In genomic region chr13:49308206-49308605, GRCm38 (mm10) we compare ENCODE assay signal across 9 mouse cellular contexts. TPM values are rescaled to one million over a fixed set of nuclear protein-coding genes. Genes with fewer than 3 reads are reported as not detected.
DNase-seq lines count a peak whose midpoint lies in the region; ATAC-seq and TF ChIP-seq lines count a peak whose summit lies in the region.
"Had no signal": no experiment of that assay in that cellular context is flagged by ENCODE, and none has a peak within 500 bp of the region (broad histone marks: within the 10 kb centered on the region; RNA-seq: fewer than 3 reads in every experiment).

No protein-coding gene starts in this region.

- 29% methylated on average over 4 of the region's 4 CpGs for WGBS in macrophage (ENCODE audit: missing documents)
- WGBS in hindbrain, embryonic 12.5 days = 92% methylated on average over 4 of the region's 4 CpGs

- H3K9ac ChIP-seq in hindbrain, embryonic 12.5 days = no peak overlapping the region
- H3K9ac ChIP-seq: hindbrain, embryonic 15.5 days; lung, embryonic 14.5 days had no signal

- no peak for TF ChIP-seq CTCF in layer of hippocampus, adult 2 months (conservative IDR thresholded peaks at IDR 0.05)
- no peak for TF ChIP-seq CTCF in bone marrow macrophage, adult 2 months (IDR thresholded peaks at IDR 0.05; ENCODE audit: low read depth, low read length)

- H3K79me2 ChIP-seq in macrophage (ENCODE audit: inconsistent target) = peaks cover 58% of the 10 kb centered on the region

- TF ChIP-seq POLR2A in bone marrow macrophage, adult 2 months (IDR thresholded peaks at IDR 0.05; ENCODE audit: borderline replicate concordance, low read depth, low read length) = no peak

- no peaks in the 10 kb centered on the region for H3K27me3 ChIP-seq in hindbrain, embryonic 12.5 days
- H3K27me3 ChIP-seq: hindbrain, embryonic 15.5 days had no signal

- peak overlapping the region; percentile 83 for H3K27ac ChIP-seq in layer of hippocampus, adult 2 months
- peak overlapping the region; percentile 81 for H3K27ac ChIP-seq in bone marrow macrophage, adult 2 months (ENCODE audit: insufficient read depth, low read depth, low read length)
- H3K27ac ChIP-seq in macrophage = peak overlapping the region; percentile 94
- H3K27ac ChIP-seq in hindbrain, embryonic 12.5 days = no peak overlapping the region
- H3K27ac ChIP-seq: hindbrain, embryonic 15.5 days had no signal

- no peak overlapping the region for H3K4me2 ChIP-seq in hindbrain, embryonic 12.5 days (replicated peaks)
- H3K4me2 ChIP-seq: hindbrain, embryonic 15.5 days had no signal

- no peak overlapping the region; the same call in 1 of the 2 replicates for H3K4me3 ChIP-seq in layer of hippocampus, adult 2 months
- peak overlapping the region; percentile 86 for H3K4me3 ChIP-seq in bone marrow macrophage, adult 2 months (ENCODE audit: insufficient read depth, low read length)
- H3K4me3 ChIP-seq in macrophage (ENCODE audit: inconsistent target) = peak overlapping the region; percentile 86
- no peak overlapping the region for H3K4me3 ChIP-seq in hindbrain, embryonic 12.5 days
- H3K4me3 ChIP-seq: hindbrain, embryonic 15.5 days had no signal

- H3K36me3 ChIP-seq in macrophage (ENCODE audit: inconsistent target) = peaks cover 4% of the 10 kb centered on the region; the same call in 1 of the 2 replicates
- no peaks in the 10 kb centered on the region for H3K36me3 ChIP-seq in hindbrain, embryonic 12.5 days
- H3K36me3 ChIP-seq: hindbrain, embryonic 15.5 days had no signal

- peak; percentile 4 for ATAC-seq in CD4-positive, CD25-positive, alpha-beta regulatory T cell, adult 4 months
- no peak for ATAC-seq in hindbrain, embryonic 12.5 days (ENCODE audit: low FRiP score)

- H3K9me3 ChIP-seq in hindbrain, embryonic 12.5 days (replicated peaks) = no peaks in the 10 kb centered on the region
- H3K9me3 ChIP-seq: hindbrain, embryonic 15.5 days had no signal

- no peak for DNase-seq in layer of hippocampus, adult 2 months (ENCODE audit: low spot score in 2 of 2)
- DNase-seq in layer of hippocampus, postnatal 14 days (ENCODE audit: low spot score in 2 of 2) = no peak
- DNase-seq in frontal cortex, postnatal 25 days (ENCODE audit: low spot score in 2 of 2) = no peak
- DNase-seq: lung, embryonic 14.5 days had no signal

- H3K4me1 ChIP-seq in bone marrow macrophage, adult 2 months (ENCODE audit: control insufficient read depth, insufficient read depth, low read length) = peaks cover 34% of the 10 kb centered on the region
- H3K4me1 ChIP-seq in hindbrain, embryonic 12.5 days = peaks cover 9% of the 10 kb centered on the region
- H3K4me1 ChIP-seq: hindbrain, embryonic 15.5 days had no signal

RNA-seq across cellular contexts. Expression of gene Fgd3, which starts 11.9 kb away (rescaled TPM):
- 1 to 10 TPM; 5.6 to 7.1 TPM for total RNA-seq in layer of hippocampus, adult 2 months (2021)
- total RNA-seq in layer of hippocampus, postnatal 14 days (2021) = 1 to 10 TPM; 7.3 to 7.9 TPM
- 10 to 100 TPM; 17.9 to 23.2 TPM for polyA plus RNA-seq in CD4-positive, CD25-positive, alpha-beta regulatory T cell, adult 4 months (2017; shearing (Covaris generic))
- polyA plus RNA-seq in bone marrow macrophage, adult 2 months (2012; ENCODE audit: insufficient read depth, insufficient read length, missing spikeins) = 79.0 and 88.6 TPM in 2 replicates
- total RNA-seq in macrophage (2018; cell fraction: chromatin; rRNA removed) = 10 to 100 TPM in 25 of 26 experiments, 1 to 10 TPM in 1; 9.2 to 88.5 (median 38.6) TPM
- total RNA-seq in macrophage (2018; cell fraction: cytosol; rRNA removed) = 10 to 100 TPM in 25 of 26 experiments, 1 to 10 TPM in 1; 9.7 to 25.1 (median 18.9) TPM
- 10 to 100 TPM; 13.5 to 50.3 (median 27.5) TPM for total RNA-seq in macrophage (2018; cell fraction: nucleus; rRNA removed)
- polyA plus RNA-seq in macrophage (2018) = 14.8 to 24.2 TPM (median 22.8 TPM) in 3 replicates
- 1.1 and 1.2 TPM in 2 replicates for polyA plus RNA-seq in hindbrain, embryonic 12.5 days (2016; fragmentation: Nextera tagmentation; extraction: Ambion mirVana)

RNA-seq across cellular contexts. Expression of gene Bicd2, which starts 33.2 kb away (rescaled TPM):
- total RNA-seq in layer of hippocampus, adult 2 months (2021) = 10 to 100 TPM; 55.2 to 55.3 TPM
- 10 to 100 TPM; 47.9 to 48.6 TPM for total RNA-seq in layer of hippocampus, postnatal 14 days (2021)
- polyA plus RNA-seq in CD4-positive, CD25-positive, alpha-beta regulatory T cell, adult 4 months (2017; shearing (Covaris generic)) = 1 to 10 TPM; 5.9 to 6.1 TPM
- 38.4 and 42.5 TPM in 2 replicates for polyA plus RNA-seq in bone marrow macrophage, adult 2 months (2012; ENCODE audit: insufficient read depth, insufficient read length, missing spikeins)
- total RNA-seq in macrophage (2018; cell fraction: chromatin; rRNA removed) = 10 to 100 TPM; 16.0 to 91.6 (median 51.0) TPM
- total RNA-seq in macrophage (2018; cell fraction: cytosol; rRNA removed) = 10 to 100 TPM; 29.1 to 37.9 (median 33.2) TPM
- total RNA-seq in macrophage (2018; cell fraction: nucleus; rRNA removed) = 10 to 100 TPM; 25.2 to 74.3 (median 46.6) TPM
- polyA plus RNA-seq in macrophage (2018) = 24.3 to 34.5 TPM (median 30.4 TPM) in 3 replicates
- polyA plus RNA-seq in hindbrain, embryonic 12.5 days (2016; fragmentation: Nextera tagmentation; extraction: Ambion mirVana) = 40.7 and 44.2 TPM in 2 replicates

RNA-seq across cellular contexts. Expression of gene Susd3, which starts 59.7 kb away (rescaled TPM):
- total RNA-seq in layer of hippocampus, adult 2 months (2021) = 1 to 10 TPM; 1.7 TPM
- 1 to 10 TPM; 2.6 to 3.7 TPM for total RNA-seq in layer of hippocampus, postnatal 14 days (2021)
- polyA plus RNA-seq in CD4-positive, CD25-positive, alpha-beta regulatory T cell, adult 4 months (2017; shearing (Covaris generic)) = 10 to 100 TPM; 60.4 to 88.7 TPM
- 139 and 143 TPM in 2 replicates for polyA plus RNA-seq in bone marrow macrophage, adult 2 months (2012; ENCODE audit: insufficient read depth, insufficient read length, missing spikeins)
- 10 to 100 TPM in 13 of 26 experiments, 1 to 10 TPM in 13; 1.5 to 48.4 (median 10.7) TPM for total RNA-seq in macrophage (2018; cell fraction: chromatin; rRNA removed)
- 10 to 100 TPM; 10.5 to 38.8 (median 20.5) TPM for total RNA-seq in macrophage (2018; cell fraction: cytosol; rRNA removed)
- 10 to 100 TPM in 15 of 26 experiments, 1 to 10 TPM in 11; 3.7 to 42.9 (median 10.8) TPM for total RNA-seq in macrophage (2018; cell fraction: nucleus; rRNA removed)
- 17.9 to 41.2 TPM (median 39.0 TPM) in 3 replicates for polyA plus RNA-seq in macrophage (2018)
- polyA plus RNA-seq in hindbrain, embryonic 12.5 days (2016; fragmentation: Nextera tagmentation; extraction: Ambion mirVana) = 0.47 and 0.96 TPM in 2 replicates

Comparison
In these comparisons a context has a peak if more than half of its experiments do, and no peak if none do; other contexts are left out.
1. H3K4me3 ChIP-seq: peak in bone marrow macrophage, adult 2 months (single experiment) and macrophage (single experiment); none in layer of hippocampus, adult 2 months (single experiment) and hindbrain, embryonic 12.5 days (single experiment).